Mouse (Mus musculus): Measurements from ENCODE around the gene Bud13. TPM values are rescaled to one million over a fixed set of nuclear protein-coding genes. Genes with fewer than 3 reads are reported as not detected.
"Not testable (repeated sequence)": the region's sequence is repeated elsewhere in the genome, so short reads cannot be mapped to it uniquely, and the experiment has no call there.

The Bud13 gene
- total RNA-seq, 2 experiments from 2014 or later: 5.7 to 13.0 TPM

GRCm38 (mm10) chr9:46334471-46335025, 51.7 kb downstream of the Bud13 start:
- no peak for ATAC-seq (replicated peaks; ENCODE audit: low FRiP score, poor library complexity, severe bottlenecking)

GRCm38 (mm10) chr9:46335461-46335995, 52.7 kb downstream of the Bud13 start:
- ATAC-seq (replicated peaks; ENCODE audit: low FRiP score, poor library complexity, severe bottlenecking): no peak

DNA sequence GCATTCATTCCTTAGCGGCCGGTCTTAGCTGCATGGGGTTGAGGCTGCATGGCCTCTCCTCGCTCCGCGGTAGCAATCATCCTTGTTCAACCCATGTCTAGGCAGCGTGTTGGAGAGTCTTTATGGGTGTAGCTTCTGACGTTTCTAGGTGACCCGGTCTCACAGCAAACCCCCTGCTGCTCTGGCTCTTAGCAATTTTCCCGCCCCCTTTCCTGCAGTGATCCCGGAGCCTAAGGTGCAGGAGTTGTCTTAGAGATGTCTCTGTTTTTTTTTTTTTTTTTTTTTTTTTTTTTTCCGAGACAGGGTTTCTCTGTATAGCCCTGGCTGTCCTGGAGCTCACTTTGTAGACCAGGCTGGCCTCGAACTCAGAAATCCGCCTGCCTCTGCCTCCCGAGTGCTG, 53.5 kb downstream of the Bud13 start:
- not testable (repeated sequence) for ATAC-seq (replicated peaks; ENCODE audit: low FRiP score, poor library complexity, severe bottlenecking)

DNA sequence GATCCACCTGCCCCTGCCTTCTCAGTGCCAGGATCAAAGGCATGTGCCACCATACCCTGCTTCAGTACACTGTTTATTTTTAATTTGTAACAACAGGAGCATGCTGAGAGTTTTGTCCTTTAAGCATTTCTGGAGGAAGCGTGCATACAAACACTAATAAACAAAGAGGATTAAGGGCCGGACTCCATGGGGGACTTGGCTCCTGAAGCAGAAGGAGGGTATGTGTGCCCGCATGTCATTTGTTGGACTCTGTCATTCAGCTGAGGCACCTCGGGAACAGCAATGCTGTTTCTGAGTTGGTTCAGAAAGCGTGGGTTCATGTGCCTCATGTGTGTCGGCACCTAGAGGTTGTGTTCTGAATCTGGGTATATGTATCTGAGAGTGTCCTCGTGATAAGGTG, 54.5 kb downstream of the Bud13 start:
- no peak for ATAC-seq (replicated peaks; ENCODE audit: low FRiP score, poor library complexity, severe bottlenecking)

DNA sequence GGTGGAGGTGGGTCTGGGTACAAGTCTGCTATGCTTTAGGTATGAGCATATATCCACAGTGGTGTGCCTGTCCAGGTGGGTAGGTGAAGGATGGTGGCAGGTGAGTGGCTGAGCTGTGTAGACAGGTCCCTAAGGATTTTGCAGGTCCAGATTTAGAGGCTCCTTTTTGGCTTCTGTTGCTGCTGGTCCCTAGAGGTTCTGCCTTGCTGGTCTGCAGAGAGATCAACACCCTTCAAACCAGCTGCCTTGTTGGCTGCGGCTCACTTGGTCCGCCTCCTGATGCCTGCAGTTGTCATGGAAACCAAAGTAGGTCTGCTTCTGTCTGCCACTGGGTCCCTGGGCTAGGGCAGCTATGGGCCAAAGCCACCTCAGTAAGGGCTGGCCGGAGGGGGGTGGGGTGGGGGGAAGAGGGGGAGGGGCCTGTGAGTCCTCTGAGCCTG, 55.1 kb downstream of the Bud13 start:
- no peak for ATAC-seq (replicated peaks; ENCODE audit: low FRiP score, poor library complexity, severe bottlenecking)

DNA sequence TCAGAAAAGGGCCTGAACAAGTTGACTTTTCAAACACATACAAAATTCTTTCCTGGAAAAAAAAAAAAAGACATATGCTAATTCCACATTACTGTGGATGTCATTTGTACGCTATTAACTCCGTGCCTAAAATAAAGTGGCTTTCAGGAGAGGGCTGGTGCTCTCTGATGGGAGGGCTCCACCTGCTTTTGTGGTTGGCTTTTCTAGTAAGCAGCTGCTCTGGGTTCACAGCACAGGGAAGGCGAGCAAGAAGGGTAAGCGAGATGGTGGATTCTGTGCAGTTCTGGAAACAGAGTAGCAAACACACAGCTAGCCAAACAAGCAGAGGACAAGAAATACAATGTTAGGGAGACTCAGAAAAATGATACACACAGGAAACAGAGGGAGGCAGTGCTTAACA, 55.6 kb downstream of the Bud13 start:
- no peak for ATAC-seq (replicated peaks; ENCODE audit: low FRiP score, poor library complexity, severe bottlenecking)

DNA sequence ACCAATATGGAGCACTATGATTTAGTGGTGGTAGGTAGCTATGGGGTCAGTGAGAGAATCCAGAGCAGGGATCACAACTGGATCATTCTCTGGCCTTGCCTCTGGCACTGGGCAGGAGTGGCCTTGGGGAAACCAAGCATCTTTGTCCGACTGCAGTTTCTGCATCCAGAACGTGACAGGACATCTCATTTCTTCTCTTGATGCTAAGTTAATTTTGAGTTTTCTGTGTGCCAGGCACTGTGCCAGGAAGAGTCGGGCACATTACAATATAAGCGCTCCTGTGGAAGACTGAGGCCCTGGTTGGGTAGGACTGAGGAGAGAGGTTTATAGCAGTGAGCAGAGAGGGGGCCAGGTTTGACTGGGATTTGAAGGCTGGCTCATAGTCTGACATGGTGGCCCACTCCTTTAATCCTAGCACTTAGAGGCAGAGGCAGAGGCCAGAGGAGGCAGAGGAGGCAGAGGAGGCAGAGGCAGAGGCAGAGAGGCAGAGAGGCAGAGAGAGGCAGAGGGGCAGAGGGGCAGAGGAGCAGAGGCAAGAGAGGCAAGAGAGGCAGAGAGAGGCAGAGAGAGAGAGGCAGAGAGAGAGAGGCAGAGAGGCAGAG, 56.3 kb downstream of the Bud13 start:
- ATAC-seq (replicated peaks; ENCODE audit: low FRiP score, poor library complexity, severe bottlenecking): no peak

GRCm38 (mm10) chr9:46345887-46346665, 63.3 kb downstream of the Bud13 start:
- ATAC-seq (replicated peaks; ENCODE audit: low FRiP score, poor library complexity, severe bottlenecking): no peak

Other genes with a start within 250 kb of the Bud13 start
- gene Apoa1, start 54.4 kb upstream of the Bud13 start, total RNA-seq (2015; ENCODE audit: low replicate concordance): not detected in 2 replicates
- gene Apoa1, start 54.4 kb upstream of the Bud13 start, total RNA-seq (2017; ENCODE audit: low replicate concordance): not detected in 2 replicates
- gene Apoc3, start 47.4 kb upstream of the Bud13 start, total RNA-seq (2015; ENCODE audit: low replicate concordance): not detected in 2 replicates
- not detected in 2 replicates for gene Apoc3, start 47.4 kb upstream of the Bud13 start, total RNA-seq (2017; ENCODE audit: low replicate concordance)
- not detected in 2 replicates for gene Apoa4, start 42.3 kb upstream of the Bud13 start, total RNA-seq (2015; ENCODE audit: low replicate concordance)
- not detected in 2 replicates for gene Apoa4, start 42.3 kb upstream of the Bud13 start, total RNA-seq (2017; ENCODE audit: low replicate concordance)
- gene Apoa5, start 14.4 kb upstream of the Bud13 start, total RNA-seq (2015; ENCODE audit: low replicate concordance): not detected in 2 replicates
- gene Apoa5, start 14.4 kb upstream of the Bud13 start, total RNA-seq (2017; ENCODE audit: low replicate concordance): not detected in 2 replicates
- 5.4 and 9.6 TPM in 2 replicates for gene Zpr1, start 9.9 kb upstream of the Bud13 start, total RNA-seq (2015; ENCODE audit: low replicate concordance)
- gene Zpr1, start 9.9 kb upstream of the Bud13 start, total RNA-seq (2017; ENCODE audit: low replicate concordance): 5.9 and 6.3 TPM in 2 replicates
- gene 4931429L15Rik, start 37.0 kb downstream of the Bud13 start, total RNA-seq (2015; ENCODE audit: low replicate concordance): not detected in 2 replicates
- gene 4931429L15Rik, start 37.0 kb downstream of the Bud13 start, total RNA-seq (2017; ENCODE audit: low replicate concordance): not detected in 2 replicates

Measured in erythroid progenitor cell, adult 5-6 weeks (primary cell).